Mouse (Mus musculus): ENCODE results near the gene Ran. TPM values are rescaled to one million over a fixed set of nuclear protein-coding genes. Genes with fewer than 3 reads are reported as not detected.

Gene Ran
- polyA plus RNA-seq, 2 experiments: 266 to 476 TPM

- 13% methylated on average over 21 of the region's 21 CpGs for WGBS
- DNase-seq (ENCODE audit: low spot score) (peak; percentile 87), ATAC-seq (ENCODE audit: low FRiP score, low read depth) (no peak)
- Histone ChIP-seq H3K9me3 (ENCODE audit: control insufficient read depth, low read length) (no peaks in the 10 kb centered on the region), H3K27me3 (ENCODE audit: control insufficient read depth, insufficient read depth, low read length) (no peaks in the 10 kb centered on the region), H3K4me2 (replicated peaks; ENCODE audit: low read depth, low read length, severe bottlenecking) (peak overlapping the region; percentile 47), H3K9ac (ENCODE audit: low read depth, low read length, severe bottlenecking) (no peak overlapping the region), H3K27ac (replicated peaks; ENCODE audit: low read depth, low read length) (no peak overlapping the region), H3K36me3 (ENCODE audit: control insufficient read depth, insufficient read depth, low read length) (no peaks in the 10 kb centered on the region), H3K4me3 (replicated peaks; ENCODE audit: low read length) (0 out of 2 replicates have a peak overlapping the region, but pooled peaks have one; percentile 17), H3K4me1 (ENCODE audit: control insufficient read depth, insufficient read depth, low read length) (no peaks in the 10 kb centered on the region)
- no peak for TF ChIP-seq POLR2A (IDR thresholded peaks at IDR 0.05; ENCODE audit: borderline replicate concordance, extremely low read depth, insufficient read depth, insufficient read length)
Observed at GRCm38 (mm10) chr5:129063037-129063791, 43.3 kb downstream of the Ran start.

- peak overlapping the region; percentile 47 for H3K4me2 ChIP-seq (replicated peaks; ENCODE audit: low read depth, low read length, severe bottlenecking)
- 36% methylated on average over 8 of the region's 8 CpGs for WGBS
- H3K36me3 ChIP-seq (ENCODE audit: control insufficient read depth, insufficient read depth, low read length): no peaks in the 10 kb centered on the region
- H3K9me3 ChIP-seq (ENCODE audit: control insufficient read depth, low read length): no peaks in the 10 kb centered on the region
- ATAC-seq (ENCODE audit: low FRiP score, low read depth): no peak
- no peaks in the 10 kb centered on the region for H3K4me1 ChIP-seq (ENCODE audit: control insufficient read depth, insufficient read depth, low read length)
- H3K27me3 ChIP-seq (ENCODE audit: control insufficient read depth, insufficient read depth, low read length): no peaks in the 10 kb centered on the region
- DNase-seq (ENCODE audit: low spot score): no peak
- H3K27ac ChIP-seq (replicated peaks; ENCODE audit: low read depth, low read length): no peak overlapping the region
- H3K9ac ChIP-seq (ENCODE audit: low read depth, low read length, severe bottlenecking): no peak overlapping the region
- 0 out of 2 replicates have a peak overlapping the region, but pooled peaks have one; percentile 17 for H3K4me3 ChIP-seq (replicated peaks; ENCODE audit: low read length)
- no peak for TF ChIP-seq POLR2A (IDR thresholded peaks at IDR 0.05; ENCODE audit: borderline replicate concordance, extremely low read depth, insufficient read depth, insufficient read length)
Observed at GRCm38 (mm10) chr5:129063792-129064087, 43.9 kb downstream of the Ran start.

GRCm38 (mm10) chr5:129064186-129064585, 44.3 kb downstream of the Ran start:
- TF ChIP-seq POLR2A (IDR thresholded peaks at IDR 0.05; ENCODE audit: borderline replicate concordance, extremely low read depth, insufficient read depth, insufficient read length): no peak
- no peaks in the 10 kb centered on the region for H3K27me3 ChIP-seq (ENCODE audit: control insufficient read depth, insufficient read depth, low read length)
- H3K27ac ChIP-seq (replicated peaks; ENCODE audit: low read depth, low read length): no peak overlapping the region
- H3K4me2 ChIP-seq (replicated peaks; ENCODE audit: low read depth, low read length, severe bottlenecking): no peak overlapping the region
- DNase-seq (ENCODE audit: low spot score) (no peak), ATAC-seq (ENCODE audit: low FRiP score, low read depth) (no peak)
- no peaks in the 10 kb centered on the region for H3K36me3 ChIP-seq (ENCODE audit: control insufficient read depth, insufficient read depth, low read length)
- H3K4me1 ChIP-seq (ENCODE audit: control insufficient read depth, insufficient read depth, low read length): no peaks in the 10 kb centered on the region
- H3K9me3 ChIP-seq (ENCODE audit: control insufficient read depth, low read length): no peaks in the 10 kb centered on the region
- WGBS: 70% methylated on average over 11 of the region's 11 CpGs
- H3K9ac ChIP-seq (ENCODE audit: low read depth, low read length, severe bottlenecking): no peak overlapping the region
- no peak overlapping the region for H3K4me3 ChIP-seq (replicated peaks; ENCODE audit: low read length)

GRCm38 (mm10) chr5:129065301-129065700, 45.4 kb downstream of the Ran start:
- H3K36me3 ChIP-seq (ENCODE audit: control insufficient read depth, insufficient read depth, low read length): no peaks in the 10 kb centered on the region
- 82% methylated on average over 12 of the region's 12 CpGs for WGBS
- H3K27ac ChIP-seq (replicated peaks; ENCODE audit: low read depth, low read length): no peak overlapping the region
- no peaks in the 10 kb centered on the region for H3K27me3 ChIP-seq (ENCODE audit: control insufficient read depth, insufficient read depth, low read length)
- DNase-seq (ENCODE audit: low spot score) (no peak), ATAC-seq (ENCODE audit: low FRiP score, low read depth) (no peak)
- no peaks in the 10 kb centered on the region for H3K9me3 ChIP-seq (ENCODE audit: control insufficient read depth, low read length)
- no peak overlapping the region for H3K4me3 ChIP-seq (replicated peaks; ENCODE audit: low read length)
- no peak overlapping the region for H3K9ac ChIP-seq (ENCODE audit: low read depth, low read length, severe bottlenecking)
- no peaks in the 10 kb centered on the region for H3K4me1 ChIP-seq (ENCODE audit: control insufficient read depth, insufficient read depth, low read length)
- TF ChIP-seq POLR2A (IDR thresholded peaks at IDR 0.05; ENCODE audit: borderline replicate concordance, extremely low read depth, insufficient read depth, insufficient read length): no peak
- H3K4me2 ChIP-seq (replicated peaks; ENCODE audit: low read depth, low read length, severe bottlenecking): no peak overlapping the region

GRCm38 (mm10) chr5:129065946-129066345, 46.1 kb downstream of the Ran start:
- Histone ChIP-seq H3K27me3 (ENCODE audit: control insufficient read depth, insufficient read depth, low read length) (no peaks in the 10 kb centered on the region), H3K27ac (replicated peaks; ENCODE audit: low read depth, low read length) (no peak overlapping the region), H3K4me3 (replicated peaks; ENCODE audit: low read length) (no peak overlapping the region), H3K4me1 (ENCODE audit: control insufficient read depth, insufficient read depth, low read length) (no peaks in the 10 kb centered on the region), H3K4me2 (replicated peaks; ENCODE audit: low read depth, low read length, severe bottlenecking) (no peak overlapping the region), H3K9me3 (ENCODE audit: control insufficient read depth, low read length) (no peaks in the 10 kb centered on the region), H3K9ac (ENCODE audit: low read depth, low read length, severe bottlenecking) (no peak overlapping the region), H3K36me3 (ENCODE audit: control insufficient read depth, insufficient read depth, low read length) (no peaks in the 10 kb centered on the region)
- ATAC-seq (ENCODE audit: low FRiP score, low read depth): no peak
- no peak for TF ChIP-seq POLR2A (IDR thresholded peaks at IDR 0.05; ENCODE audit: borderline replicate concordance, extremely low read depth, insufficient read depth, insufficient read length)
- WGBS: 83% methylated on average over 9 of the region's 9 CpGs
- DNase-seq (ENCODE audit: low spot score): no peak
